Mouse (Mus musculus): ENCODE data around the gene Shld2. TPM values are rescaled to one million over a fixed set of nuclear protein-coding genes. Genes with fewer than 3 reads are reported as not detected.
A peak's percentile ranks its signal among the peaks of the same experiment; 100 is the strongest.

Gene Shld2
- polyA plus RNA-seq, 1 experiment from 2014 or later = 6.1 TPM

- DNase-seq (ENCODE audit: low spot score) = no peak
- H3K36me3 ChIP-seq = no peaks in the 10 kb centered on the region
- H3K4me3 ChIP-seq = no peak overlapping the region
- no peak overlapping the region for H3K27ac ChIP-seq
- 72% methylated on average over 5 of the region's 5 CpGs for WGBS
- peaks cover 7% of the 10 kb centered on the region for H3K4me1 ChIP-seq (replicated peaks)
- no peaks in the 10 kb centered on the region for H3K9me3 ChIP-seq
- H3K27me3 ChIP-seq (ENCODE audit: insufficient read depth, poor library complexity, severe bottlenecking) = peaks cover 46% of the 10 kb centered on the region
These were observed 88.7 kb downstream of the Shld2 start for GRCm38 (mm10) chr14:34221416-34222077.

DNA sequence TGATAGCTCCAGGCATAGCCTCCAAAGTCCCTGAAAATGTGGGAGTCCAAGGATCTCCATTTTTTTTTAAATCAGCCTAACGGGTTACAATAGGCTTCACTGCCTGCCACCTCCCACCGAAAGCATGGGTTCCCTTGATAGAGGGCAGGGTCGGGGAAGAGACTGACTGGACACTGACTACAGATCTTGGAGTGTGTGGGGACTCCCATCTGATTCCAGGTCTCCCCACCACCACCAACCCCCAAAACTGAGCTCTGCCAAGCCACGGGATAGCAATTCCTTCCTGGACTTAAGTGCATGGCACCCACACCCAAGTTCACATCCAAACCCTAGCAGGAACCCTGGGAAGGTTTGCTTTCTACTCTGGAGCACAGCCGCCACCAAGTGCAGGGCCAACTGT lies 89.9 kb downstream of the Shld2 start:
- no peak for DNase-seq (ENCODE audit: low spot score)
- H3K27me3 ChIP-seq (ENCODE audit: insufficient read depth, poor library complexity, severe bottlenecking) = peaks cover 47% of the 10 kb centered on the region
- peak overlapping the region; percentile 45; the same call in 1 of the 2 replicates for H3K4me3 ChIP-seq
- 81% methylated on average over 5 of the region's 5 CpGs for WGBS
- H3K27ac ChIP-seq = no peak overlapping the region
- peaks cover 5% of the 10 kb centered on the region for H3K4me1 ChIP-seq (replicated peaks)
- no peaks in the 10 kb centered on the region for H3K36me3 ChIP-seq
- H3K9me3 ChIP-seq = no peaks in the 10 kb centered on the region

GRCm38 (mm10) chr14:34219786-34220198 lies 90.5 kb downstream of the Shld2 start:
- H3K4me3 ChIP-seq = peak overlapping the region; percentile 45
- H3K9me3 ChIP-seq = no peaks in the 10 kb centered on the region
- peaks cover 5% of the 10 kb centered on the region for H3K4me1 ChIP-seq (replicated peaks)
- no peak for DNase-seq (ENCODE audit: low spot score)
- H3K27me3 ChIP-seq (ENCODE audit: insufficient read depth, poor library complexity, severe bottlenecking) = peaks cover 47% of the 10 kb centered on the region
- H3K27ac ChIP-seq = no peak overlapping the region; the same call in 1 of the 2 replicates
- H3K36me3 ChIP-seq = no peaks in the 10 kb centered on the region
- 6% methylated on average over 29 of the region's 29 CpGs for WGBS

- H3K4me3 ChIP-seq = peak within 1 kb of the TSS; percentile 45
- DNase-seq (ENCODE audit: low spot score) = no peak
- no peak within 1 kb of the TSS; the same call in 1 of the 2 replicates for H3K27ac ChIP-seq
- peaks cover 47% of the 10 kb centered on the region for H3K27me3 ChIP-seq (ENCODE audit: insufficient read depth, poor library complexity, severe bottlenecking)
- no peaks in the 10 kb centered on the region for H3K36me3 ChIP-seq
- WGBS = 75% methylated on average over 6 of the region's 6 CpGs
- no peaks in the 10 kb centered on the region for H3K9me3 ChIP-seq
- peaks cover 5% of the 10 kb centered on the region for H3K4me1 ChIP-seq (replicated peaks)
These were observed 91.0 kb downstream of the Shld2 start, which contains the start of gene Syt15 for GRCm38 (mm10) chr14:34219295-34219694. Syt15 (plus strand) TSS chr14:34219595.

- DNase-seq (ENCODE audit: low spot score) = no peak
- peaks cover 5% of the 10 kb centered on the region for H3K4me1 ChIP-seq (replicated peaks)
- 75% methylated on average over 6 of the region's 6 CpGs for WGBS
- H3K27me3 ChIP-seq (ENCODE audit: insufficient read depth, poor library complexity, severe bottlenecking) = peaks cover 33% of the 10 kb centered on the region
- H3K9me3 ChIP-seq = no peaks in the 10 kb centered on the region
- no peak overlapping the region for H3K4me3 ChIP-seq
- no peak overlapping the region for H3K27ac ChIP-seq
- H3K36me3 ChIP-seq = no peaks in the 10 kb centered on the region
These were observed 94.7 kb downstream of the Shld2 start for GRCm38 (mm10) chr14:34215451-34216127.

DNA sequence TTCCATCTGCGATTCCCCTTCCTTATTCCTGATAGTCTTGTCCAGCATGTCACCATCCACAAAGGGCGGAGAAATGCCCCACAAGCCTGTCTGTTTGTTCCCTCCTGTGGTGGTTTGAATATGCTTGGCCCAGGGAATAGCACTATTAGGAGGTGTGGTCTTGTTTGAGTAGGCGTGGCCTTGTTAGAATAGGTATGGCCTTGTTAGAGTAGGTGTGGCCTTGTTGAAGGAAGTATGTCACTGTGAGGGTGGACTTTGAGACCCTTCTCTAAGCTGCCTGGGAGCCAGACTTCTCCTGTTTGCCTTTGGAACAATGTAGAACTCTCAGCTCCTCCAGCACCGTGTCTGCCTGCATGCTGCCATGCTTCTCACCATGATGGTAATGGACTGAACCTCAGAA lies 100.4 kb downstream of the Shld2 start:
- no peaks in the 10 kb centered on the region for H3K36me3 ChIP-seq
- no peaks in the 10 kb centered on the region for H3K9me3 ChIP-seq
- H3K4me3 ChIP-seq = no peak overlapping the region
- no peaks in the 10 kb centered on the region for H3K4me1 ChIP-seq (replicated peaks)
- no peak for DNase-seq (ENCODE audit: low spot score)
- WGBS = 90% methylated on average over 4 of the region's 4 CpGs
- H3K27me3 ChIP-seq (ENCODE audit: insufficient read depth, poor library complexity, severe bottlenecking) = no peaks in the 10 kb centered on the region
- no peak overlapping the region for H3K27ac ChIP-seq

DNA sequence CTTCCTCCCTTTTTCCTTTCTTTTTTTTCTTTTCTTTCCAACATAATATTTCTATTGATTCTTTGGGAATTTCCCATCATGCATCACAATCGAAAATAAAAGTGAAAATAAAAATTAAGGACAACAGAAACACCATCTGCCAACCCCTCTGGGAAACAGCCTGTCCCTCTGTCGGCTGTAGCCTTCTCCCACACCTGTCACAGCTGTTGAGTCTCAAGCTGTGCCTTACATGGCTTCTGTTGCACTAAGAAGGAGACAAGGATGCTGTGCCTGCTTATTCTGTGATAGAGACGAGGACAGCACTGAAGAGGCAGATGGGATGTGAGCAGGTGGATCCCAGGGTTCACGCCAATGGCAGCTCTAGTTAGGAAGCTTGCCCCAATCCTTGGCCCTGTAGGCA lies 101.2 kb downstream of the Shld2 start:
- Histone ChIP-seq H3K4me3 (no peak overlapping the region), H3K27ac (no peak overlapping the region), H3K36me3 (no peaks in the 10 kb centered on the region), H3K27me3 (ENCODE audit: insufficient read depth, poor library complexity, severe bottlenecking) (no peaks in the 10 kb centered on the region), H3K9me3 (no peaks in the 10 kb centered on the region), H3K4me1 (replicated peaks) (no peaks in the 10 kb centered on the region)
- no peak for DNase-seq (ENCODE audit: low spot score)
- WGBS = 59% methylated on average over 4 of the region's 4 CpGs

DNA sequence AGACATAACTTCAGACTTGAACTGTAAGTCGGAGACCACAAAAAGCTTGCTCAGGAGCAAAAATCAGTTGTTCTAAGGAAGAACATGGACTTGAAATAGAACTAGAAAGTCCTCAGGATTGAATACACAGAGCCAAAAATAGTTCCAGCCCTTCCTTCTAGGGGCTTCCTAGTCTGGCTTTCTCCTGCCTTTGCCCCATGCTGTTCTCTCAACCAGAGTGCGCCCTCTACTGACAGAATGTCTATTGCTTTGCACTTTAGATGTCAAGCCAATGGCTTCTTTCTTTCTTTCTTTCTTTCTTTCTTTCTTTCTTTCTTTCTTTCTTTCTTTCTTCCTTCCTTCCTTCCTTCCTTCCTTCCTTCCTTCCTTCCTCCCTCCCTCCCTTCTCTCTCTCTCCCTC lies 101.6 kb downstream of the Shld2 start:
- H3K27me3 ChIP-seq (ENCODE audit: insufficient read depth, poor library complexity, severe bottlenecking) = no peaks in the 10 kb centered on the region
- whole genome bisulfite sequencing = 54% methylated on average over 2 of the region's 2 CpGs
- no peaks in the 10 kb centered on the region for H3K4me1 ChIP-seq (replicated peaks)
- no peak overlapping the region for H3K4me3 ChIP-seq
- H3K27ac ChIP-seq = no peak overlapping the region
- H3K9me3 ChIP-seq = no peaks in the 10 kb centered on the region
- H3K36me3 ChIP-seq = no peaks in the 10 kb centered on the region
- no peak for DNase-seq (ENCODE audit: low spot score)

DNA sequence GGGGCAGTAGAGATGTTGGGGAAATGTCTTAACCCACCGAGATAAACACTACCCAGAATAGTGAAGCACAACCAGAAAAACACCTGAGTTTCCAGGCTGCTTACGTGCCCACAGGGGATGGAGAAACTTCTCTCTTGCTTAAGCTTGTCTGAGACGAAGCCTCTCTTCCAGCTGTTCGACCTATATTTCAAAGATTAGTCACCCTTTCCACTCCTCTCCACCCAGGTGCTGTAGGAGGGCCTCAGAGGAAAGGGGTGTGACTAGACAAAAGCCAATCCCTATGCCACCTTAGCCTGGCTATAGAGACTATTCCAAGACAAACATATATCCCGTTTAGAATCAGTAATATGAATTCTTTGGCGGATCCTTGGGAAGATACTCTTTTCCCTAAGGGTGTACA lies 102.3 kb downstream of the Shld2 start:
- Histone ChIP-seq H3K4me1 (replicated peaks) (no peaks in the 10 kb centered on the region), H3K9me3 (no peaks in the 10 kb centered on the region), H3K27me3 (ENCODE audit: insufficient read depth, poor library complexity, severe bottlenecking) (peaks cover 6% of the 10 kb centered on the region; the same call in 1 of the 2 replicates), H3K27ac (no peak overlapping the region), H3K36me3 (no peaks in the 10 kb centered on the region), H3K4me3 (no peak overlapping the region)
- 83% methylated on average over 6 of the region's 6 CpGs for WGBS
- DNase-seq (ENCODE audit: low spot score) = no peak

GRCm38 (mm10) chr14:34201231-34202035 lies 108.9 kb downstream of the Shld2 start, which contains the start of gene Gprin2:
Gprin2 (minus strand) TSS chr14:34201653.
- Histone ChIP-seq H3K36me3 (no peaks in the 10 kb centered on the region), H3K4me3 (peak within 1 kb of the TSS; percentile 84), H3K27me3 (ENCODE audit: insufficient read depth, poor library complexity, severe bottlenecking) (peaks cover 52% of the 10 kb centered on the region), H3K4me1 (replicated peaks) (peaks cover 17% of the 10 kb centered on the region), H3K27ac (peak within 1 kb of the TSS; percentile 73), H3K9me3 (no peaks in the 10 kb centered on the region)
- WGBS = 3% methylated on average over 48 of the region's 52 CpGs
- peak; percentile 54 for DNase-seq (ENCODE audit: low spot score)

GRCm38 (mm10) chr14:34200738-34201230 lies 109.5 kb downstream of the Shld2 start:
- 3% methylated on average over 19 of the region's 19 CpGs for WGBS
- DNase-seq (ENCODE audit: low spot score) = peak; percentile 41
- Histone ChIP-seq H3K27me3 (ENCODE audit: insufficient read depth, poor library complexity, severe bottlenecking) (peaks cover 52% of the 10 kb centered on the region), H3K9me3 (no peaks in the 10 kb centered on the region), H3K27ac (peak overlapping the region; percentile 73), H3K4me3 (peak overlapping the region; percentile 84), H3K4me1 (replicated peaks) (peaks cover 20% of the 10 kb centered on the region), H3K36me3 (no peaks in the 10 kb centered on the region)

DNA sequence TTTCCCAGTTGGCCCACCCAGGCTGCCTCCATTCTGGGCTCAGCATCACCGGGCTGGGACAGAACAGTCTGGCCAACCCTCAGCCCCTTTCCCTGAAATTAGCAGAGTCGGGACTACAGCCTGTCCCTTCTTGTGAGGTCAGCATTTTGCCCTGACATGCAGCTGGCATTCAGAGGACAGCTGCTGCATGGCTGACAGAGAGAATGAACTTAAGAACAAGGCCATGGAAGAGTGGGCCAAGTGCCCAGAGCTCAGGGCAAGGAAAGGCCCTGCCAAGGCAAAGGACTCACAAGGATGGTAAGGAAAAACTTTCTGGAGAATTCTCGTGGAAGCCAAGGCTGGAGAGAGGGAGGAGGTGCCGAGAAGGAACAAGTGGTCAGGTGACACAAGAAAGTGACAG lies 113.6 kb downstream of the Shld2 start:
- 43% methylated on average over 4 of the region's 4 CpGs for WGBS
- DNase-seq (ENCODE audit: low spot score) = no peak
- H3K36me3 ChIP-seq = no peaks in the 10 kb centered on the region
- H3K9me3 ChIP-seq = no peaks in the 10 kb centered on the region
- peaks cover 19% of the 10 kb centered on the region for H3K4me1 ChIP-seq (replicated peaks)
- H3K27ac ChIP-seq = no peak overlapping the region; the same call in 1 of the 2 replicates
- peaks cover 41% of the 10 kb centered on the region for H3K27me3 ChIP-seq (ENCODE audit: insufficient read depth, poor library complexity, severe bottlenecking)
- H3K4me3 ChIP-seq = no peak overlapping the region

Measured in hindbrain, embryonic 10.5 days (tissue).